Mouse (Mus musculus) cerebellum, adult (tissue): ENCODE data around the gene Magix.
A peak's percentile ranks its signal among the peaks of the same experiment; 100 is the strongest.

Source experiments
- ATAC-seq: cut with Nextera tagmentation; 2 replicates; pipeline ENCODE4 v1.9.2; 2017; ENCODE audit warnings: mild to moderate bottlenecking, moderate library complexity, mixed read lengths; ENCODE audit not compliant: insufficient number of reproducible peaks, low FRiP score, low TSS enrichment

The Magix gene

DNA sequence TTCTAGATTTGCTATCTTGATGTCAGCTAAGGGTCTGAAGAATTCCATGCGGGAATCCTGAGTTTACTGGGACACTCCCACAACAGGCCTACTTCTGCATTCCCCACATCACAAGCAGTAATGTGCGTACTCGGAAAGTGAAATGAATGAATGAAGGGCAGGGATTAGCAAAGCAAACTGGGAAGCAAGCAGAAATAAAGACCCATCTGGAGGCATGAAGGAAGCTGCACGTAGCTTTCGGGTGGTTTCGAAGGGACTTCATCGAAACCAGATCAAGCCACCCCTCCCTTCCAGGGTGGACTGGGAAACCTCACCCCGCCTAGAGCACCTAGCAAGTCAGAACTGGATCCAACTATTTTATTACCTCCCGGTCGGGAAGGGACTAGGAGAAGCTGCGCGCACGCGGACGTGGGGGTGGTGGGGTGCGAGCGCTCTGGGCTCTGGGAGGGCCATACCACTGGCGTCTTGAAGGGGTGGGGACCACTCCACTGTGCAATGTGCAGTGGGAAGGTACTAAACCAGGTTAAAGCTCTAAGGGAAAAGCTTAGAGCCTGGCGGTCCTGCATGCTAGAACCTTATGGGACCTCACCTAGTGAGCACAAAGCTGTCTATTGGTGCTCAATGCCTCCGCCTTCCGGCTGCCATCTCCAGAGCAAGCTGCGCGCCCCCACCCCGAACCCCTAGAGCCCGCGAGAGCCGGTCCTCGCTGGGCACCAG, 6.6 kb downstream of the Magix start:
- no peak for ATAC-seq

- no peak for ATAC-seq
These were observed 7.3 kb downstream of the Magix start for GRCm38 (mm10) chrX:7673578-7674281.

DNA sequence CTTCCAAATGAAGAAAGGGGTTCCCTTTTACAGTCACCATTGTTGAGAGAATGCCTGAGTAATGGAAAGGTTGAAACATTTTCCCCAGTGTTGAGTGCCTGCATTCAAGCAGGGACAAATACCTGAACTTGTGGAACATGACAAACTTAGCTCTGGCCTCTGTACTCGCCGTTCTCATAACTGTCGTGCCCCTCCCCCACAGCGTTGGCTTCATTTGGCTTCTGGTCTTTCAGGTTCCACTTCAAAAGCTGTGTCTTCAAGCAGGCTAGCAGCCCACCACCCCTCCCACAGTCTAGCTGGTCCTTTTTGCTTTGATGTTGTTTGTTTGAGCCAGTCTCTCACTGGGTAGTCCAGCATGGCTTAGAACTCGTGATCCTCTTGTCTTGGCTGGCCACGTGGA, 8.3 kb downstream of the Magix start:
- no peak for ATAC-seq

DNA sequence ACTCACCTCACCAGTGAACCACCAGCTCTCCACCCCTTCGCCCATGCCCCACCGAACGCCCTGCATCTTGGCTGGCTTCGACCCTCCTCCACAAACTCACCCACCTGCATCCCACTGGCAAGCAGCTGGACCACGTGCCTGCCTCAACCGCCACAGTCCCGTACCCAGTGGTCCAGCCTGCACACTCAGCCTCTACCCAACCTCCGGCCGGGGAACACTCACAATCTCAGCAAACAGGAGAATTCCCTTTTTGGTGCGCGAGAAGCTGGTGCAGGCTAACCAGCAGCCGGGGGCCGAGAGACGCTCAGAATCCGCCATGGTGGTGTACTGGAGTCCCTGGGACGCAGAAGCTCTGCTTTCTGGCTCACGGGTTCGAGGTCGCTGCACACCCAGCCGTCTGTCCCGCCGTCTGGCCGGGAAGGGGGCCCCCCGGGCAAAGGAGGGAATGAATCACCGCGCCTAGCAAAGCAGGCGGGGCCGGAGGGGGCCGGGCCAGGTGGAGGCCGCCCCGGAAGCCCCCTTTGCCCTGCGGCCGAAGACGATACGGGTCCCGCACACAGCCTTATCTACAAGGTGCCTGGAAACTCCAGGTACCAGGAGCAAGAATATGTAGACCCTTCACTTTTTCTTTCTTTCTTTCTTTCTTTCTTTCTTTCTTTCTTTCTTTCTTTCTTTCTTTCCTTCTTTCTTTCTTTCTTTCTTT, 10.0 kb downstream of the Magix start, which contains the start of gene Plp2:
Gene Plp2, minus strand, starts transcription at position 470 of the 703 bp plus-strand sequence.
- no peak for ATAC-seq

DNA sequence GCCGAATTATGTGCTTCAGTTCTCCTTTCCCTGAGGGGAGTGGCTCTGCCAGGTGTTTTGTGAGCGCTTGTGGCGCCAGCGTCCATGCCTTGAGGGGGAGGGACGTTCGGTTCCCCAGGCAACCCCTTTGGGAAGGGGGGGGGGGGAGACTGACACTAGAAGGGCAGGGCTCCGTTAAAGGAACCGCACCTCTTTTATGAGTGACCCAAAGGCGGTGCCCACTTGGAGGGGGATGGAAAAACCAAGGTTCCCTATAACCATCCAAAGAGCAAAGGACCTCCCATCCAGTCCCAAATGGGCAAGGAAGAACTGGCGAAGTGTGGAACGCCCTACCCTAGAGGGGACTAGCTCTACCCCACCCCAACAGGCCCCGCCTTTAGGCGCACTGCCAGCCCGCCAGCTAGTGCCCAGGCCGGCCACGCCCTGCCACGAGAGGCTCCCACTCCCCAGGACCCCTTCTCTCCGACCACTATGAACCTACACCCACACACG, 10.6 kb downstream of the Magix start:
- ATAC-seq, result no peak; the same call in 1 of the 2 replicates

GRCm38 (mm10) chrX:7665739-7666502, 15.1 kb downstream of the Magix start:
- no peak for ATAC-seq

- peak; percentile 80 for ATAC-seq
These were observed 16.3 kb downstream of the Magix start for GRCm38 (mm10) chrX:7664791-7665190.

GRCm38 (mm10) chrX:7662936-7663335, 18.1 kb downstream of the Magix start:
- ATAC-seq, result no peak

DNA sequence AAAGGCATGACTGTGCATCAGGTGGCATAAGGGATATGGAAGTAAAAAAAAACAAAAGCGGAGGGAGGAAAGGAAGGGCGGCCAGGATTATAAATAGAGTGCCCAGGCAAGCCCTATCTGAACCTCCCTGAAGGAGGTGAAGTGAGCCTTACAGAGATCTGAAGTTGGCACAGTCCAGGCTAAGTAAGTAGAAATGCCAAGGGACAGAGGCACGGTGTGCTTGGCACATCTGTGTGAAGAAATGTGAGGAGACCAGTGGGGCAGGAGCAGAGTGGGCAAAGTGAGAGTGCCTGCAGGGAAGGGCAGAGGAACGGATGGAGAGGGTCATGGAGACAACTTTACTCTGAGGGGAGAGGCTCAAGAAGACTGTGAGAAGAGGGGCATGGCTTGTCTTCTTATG, 20.0 kb downstream of the Magix start:
- no peak for ATAC-seq

GRCm38 (mm10) chrX:7658785-7659589, 22.1 kb downstream of the Magix start:
- no peak for ATAC-seq

DNA sequence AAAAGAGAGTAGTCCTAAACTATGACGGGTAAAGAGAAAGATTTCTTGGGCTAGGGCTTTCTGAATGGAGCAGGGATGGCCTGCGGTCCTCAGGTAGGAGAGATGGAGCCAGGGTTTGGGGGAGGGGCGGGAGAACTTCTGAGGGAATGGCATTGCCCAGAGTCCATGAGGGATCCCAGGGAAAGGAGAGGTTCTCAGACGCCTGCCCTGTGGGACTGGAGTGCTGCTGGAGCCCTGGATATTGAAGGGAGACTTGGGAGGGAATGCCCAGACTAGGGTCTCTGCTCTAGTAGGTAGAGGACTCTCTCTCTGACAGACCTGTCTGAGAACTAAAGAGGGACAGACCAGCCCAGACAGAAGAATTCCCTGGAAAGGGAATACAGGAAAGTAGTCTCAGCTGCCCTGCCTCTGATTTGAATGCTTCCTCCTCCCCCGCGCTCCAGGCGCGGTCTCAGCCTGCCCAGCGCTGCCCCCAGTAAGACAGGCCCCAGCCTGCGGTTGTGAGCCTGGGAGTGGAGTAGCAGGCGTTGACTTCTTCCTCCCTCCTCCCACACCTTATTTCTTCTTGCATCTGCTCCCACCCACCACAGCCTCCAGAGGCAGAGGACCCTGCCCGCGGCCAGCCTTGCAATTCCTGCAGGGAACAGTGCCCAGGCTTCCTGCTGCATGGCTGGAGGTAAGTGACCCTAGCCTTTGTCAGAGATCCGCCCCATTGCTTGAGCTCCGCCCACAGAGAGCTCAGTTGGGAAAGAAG, 22.8 kb downstream of the Magix start:
- no peak for ATAC-seq

GRCm38 (mm10) chrX:7657221-7657639, 23.8 kb downstream of the Magix start, which contains the start of gene Prickle3:
TSS of gene Prickle3 (plus strand) at chrX:7657260.
- 0 out of 2 replicates have a peak, but pooled peaks have one; percentile 20 for ATAC-seq

- peak; percentile 94 for ATAC-seq
These were observed 32.3 kb downstream of the Magix start for GRCm38 (mm10) chrX:7648671-7649304.

DNA sequence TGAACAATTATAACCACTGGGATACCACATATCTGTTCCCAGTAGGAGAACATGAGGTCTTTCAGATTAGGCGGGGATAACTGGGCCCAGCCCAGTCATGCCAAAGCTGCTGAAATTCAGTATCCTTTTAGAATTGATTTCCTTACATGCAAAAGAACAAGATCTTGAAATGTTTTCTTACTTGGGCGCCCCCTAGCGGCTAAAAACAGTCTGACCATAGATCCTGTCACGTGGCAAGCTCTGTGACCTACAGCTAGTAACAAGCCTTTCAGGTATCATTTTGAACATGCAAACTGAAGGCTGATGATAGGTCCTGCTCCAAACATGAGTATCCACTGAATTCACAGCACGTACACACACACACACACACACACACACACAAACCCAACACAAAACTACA, 35.7 kb downstream of the Magix start:
- no peak for ATAC-seq

DNA sequence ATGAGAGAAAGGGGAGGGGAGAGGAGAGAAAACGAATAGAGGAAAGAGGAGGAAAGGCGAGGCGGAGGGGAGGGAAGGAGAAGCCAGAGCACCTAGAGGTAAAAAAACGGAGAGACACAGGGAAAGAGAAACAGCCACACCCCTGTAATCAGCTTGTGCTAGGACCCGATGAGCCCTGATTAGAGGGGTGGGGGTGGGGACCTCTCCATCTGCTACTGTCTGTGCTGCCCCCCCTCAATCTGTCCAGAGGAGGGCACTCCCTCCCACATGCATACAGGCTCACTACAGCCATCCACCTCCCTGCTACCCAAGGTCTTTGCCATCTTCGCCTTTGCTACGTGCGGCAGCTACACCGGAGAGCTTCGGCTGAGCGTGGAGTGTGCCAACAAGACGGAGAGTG, 40.3 kb downstream of the Magix start:
- ATAC-seq, result no peak

DNA sequence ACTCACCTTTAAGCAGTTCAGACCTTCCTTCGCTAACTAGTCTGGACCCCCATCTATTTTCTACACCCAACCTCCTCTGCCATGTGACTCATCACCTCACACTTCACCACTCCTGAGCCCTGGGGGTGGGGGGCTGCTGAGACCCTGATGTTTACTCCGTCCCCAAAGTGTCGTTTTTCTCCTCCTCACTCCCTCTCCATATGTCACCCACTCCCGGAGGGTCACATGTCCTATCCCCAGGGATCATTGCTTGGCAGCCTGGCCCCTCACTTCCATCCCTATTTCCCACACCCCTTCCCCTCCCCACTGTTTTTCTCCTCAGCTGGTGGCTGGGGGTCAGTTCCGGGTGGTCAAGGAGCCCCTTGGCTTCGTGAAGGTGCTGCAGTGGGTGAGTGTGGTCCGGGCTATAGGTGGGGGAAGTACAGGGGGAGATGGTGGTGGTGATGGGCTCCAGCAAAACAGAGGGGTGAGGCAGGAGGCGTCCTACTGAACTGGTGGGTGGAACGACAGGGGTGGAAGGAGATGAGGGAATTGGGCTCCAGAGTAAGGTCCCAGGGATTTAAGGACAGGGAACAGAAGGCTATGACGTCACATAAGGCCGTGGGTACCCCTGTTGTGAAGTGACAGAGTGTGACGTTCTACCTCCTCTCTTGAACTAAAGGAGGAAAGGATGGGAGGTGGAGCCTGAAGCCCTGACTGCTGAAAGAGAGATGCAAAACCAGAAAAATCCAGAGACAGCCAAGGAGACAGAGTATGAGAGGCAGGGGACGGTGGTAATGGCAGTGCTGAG, 41.3 kb downstream of the Magix start:
- 0 out of 2 replicates have a peak, but pooled peaks have one; percentile 10 for ATAC-seq

DNA sequence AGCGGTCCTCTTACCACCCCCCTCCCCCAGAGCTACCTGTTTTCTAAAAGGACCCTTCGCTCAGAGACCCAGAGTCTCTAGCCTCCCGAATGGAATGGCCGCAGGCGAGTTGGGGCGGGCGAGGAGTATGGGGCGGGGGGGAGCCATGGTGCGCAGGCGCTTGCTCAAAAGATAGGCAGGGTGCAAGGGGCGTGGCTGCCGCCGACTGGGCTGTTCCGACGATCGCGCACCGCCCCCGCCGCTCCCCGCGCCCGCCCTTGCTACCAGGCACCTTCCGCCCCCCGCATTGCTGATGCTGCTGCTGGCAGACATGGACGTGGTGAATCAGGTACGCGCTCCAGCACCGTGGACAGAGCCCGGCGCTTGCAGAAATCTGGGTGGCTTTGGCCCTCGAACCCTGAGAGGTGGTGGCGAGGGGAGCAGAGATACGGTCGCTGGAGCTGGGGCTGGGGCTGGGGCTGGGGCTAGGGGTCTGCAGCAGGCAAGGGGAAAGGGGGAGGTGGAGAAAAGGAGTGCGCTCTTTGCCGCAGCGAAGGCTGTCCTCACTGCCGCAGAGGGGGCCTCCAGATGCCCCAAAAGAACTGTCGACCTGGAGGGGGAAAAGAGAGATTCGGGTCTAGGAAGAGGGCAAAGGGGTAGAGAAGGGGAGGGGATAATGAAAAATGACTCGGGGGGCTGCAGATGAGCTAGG, 42.5 kb downstream of the Magix start, which contains the start of gene Syp:
Gene Syp, plus strand, starts transcription at position 71 of the 691 bp plus-strand sequence.
- peak; percentile 66 for ATAC-seq
